Mouse (Mus musculus): ENCODE data around the gene Nisch. TPM values are rescaled to one million over a fixed set of nuclear protein-coding genes. Genes with fewer than 3 reads are reported as not detected.

The Nisch gene
- total RNA-seq, 1 experiment from 2014 or later: 393 TPM

GRCm38 (mm10) chr14:31130236-31131220 lies 86.2 kb downstream of the Nisch start, which contains the start of gene Nt5dc2:
Gene Nt5dc2 (plus strand): TSS chr14:31131053.
- peak; percentile 93 for DNase-seq

- no peak for DNase-seq
Measured at GRCm38 (mm10) chr14:31129326-31130235, 87.2 kb downstream of the Nisch start.

GRCm38 (mm10) chr14:31128826-31129219 lies 87.9 kb downstream of the Nisch start, which contains the start of gene Smim4:
Gene Smim4 (minus strand): TSS chr14:31128956.
- DNase-seq: peak; percentile 97

- DNase-seq: peak; percentile 43
Measured at GRCm38 (mm10) chr14:31128101-31128825, 88.5 kb downstream of the Nisch start.

GRCm38 (mm10) chr14:31126826-31127225 lies 89.9 kb downstream of the Nisch start:
- no peak for DNase-seq

DNA sequence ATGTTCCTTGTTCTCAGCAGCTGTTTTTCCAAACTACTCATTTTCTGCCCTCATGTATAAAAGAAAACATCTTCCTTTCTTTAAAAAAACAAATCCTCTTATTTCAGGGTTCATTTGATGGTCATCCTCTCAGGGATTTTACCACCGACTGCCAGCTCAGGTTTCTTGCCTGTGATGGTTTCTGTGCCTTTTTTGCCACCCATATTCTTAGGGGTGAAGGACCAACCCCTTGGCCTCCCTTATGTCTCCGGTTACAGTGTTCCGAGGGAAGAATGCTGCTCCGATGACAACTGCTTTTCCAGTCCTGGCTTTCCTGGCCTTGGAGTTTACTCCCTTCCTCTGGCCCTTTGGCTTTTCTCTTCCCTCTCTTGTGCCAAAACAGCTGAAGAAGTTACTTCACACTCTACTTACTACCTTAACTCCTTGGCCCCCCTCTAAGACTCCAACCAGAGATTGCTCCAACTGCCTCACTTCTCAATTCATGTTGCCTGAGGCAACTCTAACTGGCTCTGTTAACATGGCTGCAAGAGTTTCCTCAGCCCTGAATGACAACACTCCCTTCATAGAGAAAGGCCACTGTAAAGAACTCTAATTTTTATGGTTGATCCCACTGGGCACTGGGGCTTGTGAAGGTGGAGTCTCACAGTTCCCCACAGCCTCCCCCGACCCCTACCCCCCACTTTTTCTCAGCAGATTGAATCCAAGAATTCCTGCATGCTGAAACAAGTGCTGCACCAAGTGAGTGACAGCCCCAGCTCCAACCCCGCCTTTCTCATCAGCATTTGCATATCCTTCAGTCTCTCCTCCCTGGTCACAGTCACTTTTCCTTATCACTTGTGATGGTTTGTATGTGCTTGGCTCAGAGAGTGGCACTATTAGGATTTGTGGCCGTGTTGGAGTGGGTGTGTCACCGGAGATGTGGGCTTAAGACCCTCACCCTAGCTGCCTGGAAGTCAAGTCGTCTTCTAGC lies 91.4 kb downstream of the Nisch start:
- no peak for DNase-seq

Other genes with a start within 250 kb of the Nisch start
- 42.0 and 56.9 TPM in 2 replicates for gene Glt8d1, start 215.5 kb downstream of the Nisch start, total RNA-seq (2021)
- 250 and 265 TPM in 2 replicates for gene Spcs1, start 215.3 kb downstream of the Nisch start, total RNA-seq (2021)
- 49.9 and 66.0 TPM in 2 replicates for gene Pbrm1, start 197.8 kb downstream of the Nisch start, total RNA-seq (2021)
- 60.8 and 110 TPM in 2 replicates for gene Gnl3, start 197.8 kb downstream of the Nisch start, total RNA-seq (2021)
- gene Smim4, start 88.0 kb downstream of the Nisch start, total RNA-seq (2021): 67.9 and 77.7 TPM in 2 replicates
- gene Nt5dc2, start 85.9 kb downstream of the Nisch start, total RNA-seq (2021): 33.5 and 39.5 TPM in 2 replicates
- 62.2 and 79.5 TPM in 2 replicates for gene Stab1, start 48.3 kb downstream of the Nisch start, total RNA-seq (2021)
- 1.9 TPM in 1 of 2 replicates, not detected in the other for gene Tnnc1, start 8.6 kb downstream of the Nisch start, total RNA-seq (2021)
- gene Sema3g, start 914 bp upstream of the Nisch start, total RNA-seq (2021): 6.3 and 7.5 TPM in 2 replicates
- gene Phf7, start 34.4 kb upstream of the Nisch start, total RNA-seq (2021): 7.6 and 11.0 TPM in 2 replicates
- gene Bap1, start 34.5 kb upstream of the Nisch start, total RNA-seq (2021): 62.6 and 65.9 TPM in 2 replicates
- gene Dnah1, start 107.0 kb upstream of the Nisch start, total RNA-seq (2021): 1.0 and 1.6 TPM in 2 replicates
- 51.2 and 51.7 TPM in 2 replicates for gene Capn7, start 119.7 kb upstream of the Nisch start, total RNA-seq (2021)
- 112 and 134 TPM in 2 replicates for gene Sh3bp5, start 219.1 kb upstream of the Nisch start, total RNA-seq (2021)

Data from adrenal gland, postnatal 25 days (tissue).